Mouse (Mus musculus) heart, postnatal 0 days (tissue): ENCODE results near the gene Spock1. TPM values are rescaled to one million over a fixed set of nuclear protein-coding genes. Genes with fewer than 3 reads are reported as not detected.

Experiments used
- ATAC-seq: fragments of 200-750 bp; cut with Nextera tagmentation; 2 replicates; pipeline ENCODE4 v1.8.0; 2017; ENCODE audit warnings: low read depth, moderate number of reproducible peaks, moderate library complexity; ENCODE audit not compliant: insufficient read depth
- DNase-seq: peaks from one replicate; pipeline ENCODE4 v3.0.0-alpha.2; 2016; ENCODE audit warnings: low spot score
- H3K27ac ChIP-seq: fragments of 300-500 bp; sonication (generic); 2 replicates; pipeline ENCODE4 v1.5.1; 2014; ENCODE audit warnings: low read depth, mild to moderate bottlenecking
- H3K27me3 ChIP-seq: fragments of 300-500 bp; sonication (generic); 2 replicates; pipeline ENCODE4 v1.6.1; 2014; ENCODE audit warnings: low read length, mixed read lengths; ENCODE audit not compliant: control insufficient read depth, insufficient read depth
- H3K36me3 ChIP-seq: fragments of 300-500 bp; sonication (generic); replicated peaks from 2 replicates; pipeline ENCODE4 v1.6.1; 2014; ENCODE audit warnings: low read length, mixed read lengths; ENCODE audit not compliant: control insufficient read depth, insufficient read depth
- H3K4me1 ChIP-seq: fragments of 300-500 bp; sonication (generic); 2 replicates; pipeline ENCODE4 v1.6.1; 2014; ENCODE audit warnings: antibody characterized with exemption; ENCODE audit not compliant: control insufficient read depth, insufficient read depth
- H3K4me2 ChIP-seq: fragments of 300-500 bp; sonication (generic); 2 replicates; pipeline ENCODE4 v1.6.1; 2014; ENCODE audit warnings: low read depth, mild to moderate bottlenecking, low read length, moderate library complexity
- H3K4me3 ChIP-seq: fragments of 300-500 bp; sonication (generic); 2 replicates; pipeline ENCODE4 v1.5.1; 2014; ENCODE audit warnings: low read depth, low read length
- H3K9ac ChIP-seq: fragments of 300-500 bp; sonication (generic); replicated peaks from 2 replicates; pipeline ENCODE4 v1.6.1; 2014; ENCODE audit warnings: low read depth, low read length, mixed read lengths
- H3K9me3 ChIP-seq: fragments of 300-500 bp; sonication (generic); replicated peaks from 2 replicates; pipeline ENCODE4 v1.6.1; 2016; ENCODE audit warnings: low read length; ENCODE audit not compliant: control insufficient read depth
- CTCF ChIP-seq: IDR thresholded peaks from 2 replicates; pipeline ENCODE4 v1.5.1; 2016; ENCODE audit warnings: antibody characterized with exemption, control low read depth, low read depth
- EP300 ChIP-seq: IDR thresholded peaks from 2 replicates; pipeline ENCODE4 v1.6.1; 2016; ENCODE audit warnings: antibody characterized with exemption, low read depth
- WGBS: fragments of 180-500 bp; shearing (Covaris S2); extraction: QIAGEN DNeasy Blood & Tissue Kit; methylation state at CpG from one replicate; pipeline ENCODE4 v1.1.7; 2014; 5-methylcytosine and 5-hydroxymethylcytosine counted together
- polyA plus RNA-seq: library from polyadenylated mRNA; unstranded; fragments of >200 nt; fragmentation: Nextera tagmentation; extraction: Ambion mirVana; gene quantifications from 2 replicates; pipeline ENCODE4 v1.2.1, GENCODE M21; 2015
- total RNA-seq: library from RNA; depleted of rRNA; stranded (reverse); fragments of >200 nt; gene quantifications from 2 replicates; pipeline ENCODE4 v1.2.3, GENCODE M21; 2014; ENCODE audit warnings: low replicate concordance

Gene Spock1
- total and polyA plus RNA-seq, 2 experiments from 2014 or later = 0.20 to 0.23 TPM

GRCm38 (mm10) chr13:57619079-57619768 is 288.9 kb downstream of the Spock1 start:
- no peak for DNase-seq
- no peaks in the 10 kb centered on the region for H3K4me1 ChIP-seq
- no peak overlapping the region for H3K4me2 ChIP-seq
- no peaks in the 10 kb centered on the region for H3K9me3 ChIP-seq
- H3K27me3 ChIP-seq = no peaks in the 10 kb centered on the region
- WGBS = 45% methylated on average over 17 of the region's 17 CpGs
- no peaks in the 10 kb centered on the region for H3K36me3 ChIP-seq
- no peak for ATAC-seq
- H3K9ac ChIP-seq = no peak overlapping the region
- TF ChIP-seq EP300 (no peak), CTCF (no peak)
- H3K27ac ChIP-seq = no peak overlapping the region
- H3K4me3 ChIP-seq = no peak overlapping the region

DNA sequence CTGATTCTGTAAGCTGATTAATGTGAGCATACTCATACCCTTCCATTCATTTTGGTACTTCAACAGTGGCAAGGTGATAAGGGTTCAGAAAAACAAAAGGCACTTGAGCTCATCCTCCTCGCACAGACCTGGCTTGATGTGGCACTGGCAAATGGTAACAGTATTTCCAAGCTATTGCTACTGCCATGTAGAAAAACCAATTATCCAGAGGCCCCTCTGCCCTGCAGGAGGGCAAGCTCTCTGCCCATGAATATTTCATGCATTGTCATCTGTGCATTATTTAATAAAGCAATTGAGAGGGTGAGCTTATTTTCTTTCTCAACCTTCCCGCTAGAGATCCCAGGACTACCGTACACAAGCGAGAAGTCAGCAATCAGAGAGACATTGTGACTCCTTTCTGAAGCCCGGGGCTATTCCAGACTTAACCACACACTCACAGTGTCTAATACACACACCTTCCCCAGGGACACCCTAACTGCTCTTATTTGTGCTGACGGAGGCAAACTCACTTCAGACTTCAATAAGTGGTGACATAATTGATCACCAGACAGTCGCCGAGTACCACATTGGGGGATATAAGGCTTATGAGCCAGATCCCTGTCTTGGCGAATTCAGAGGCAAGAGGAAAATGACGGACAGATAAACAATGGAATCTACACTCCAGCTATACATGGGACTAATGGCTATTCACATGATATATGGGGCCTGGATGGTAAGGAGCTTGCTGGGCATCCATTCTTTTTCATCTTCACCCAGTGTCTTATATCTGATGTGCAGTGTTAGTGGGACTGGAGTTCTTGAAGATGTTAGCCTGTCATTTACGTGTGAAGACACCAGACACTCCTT is 296.6 kb downstream of the Spock1 start:
- no peaks in the 10 kb centered on the region for H3K4me1 ChIP-seq

DNA sequence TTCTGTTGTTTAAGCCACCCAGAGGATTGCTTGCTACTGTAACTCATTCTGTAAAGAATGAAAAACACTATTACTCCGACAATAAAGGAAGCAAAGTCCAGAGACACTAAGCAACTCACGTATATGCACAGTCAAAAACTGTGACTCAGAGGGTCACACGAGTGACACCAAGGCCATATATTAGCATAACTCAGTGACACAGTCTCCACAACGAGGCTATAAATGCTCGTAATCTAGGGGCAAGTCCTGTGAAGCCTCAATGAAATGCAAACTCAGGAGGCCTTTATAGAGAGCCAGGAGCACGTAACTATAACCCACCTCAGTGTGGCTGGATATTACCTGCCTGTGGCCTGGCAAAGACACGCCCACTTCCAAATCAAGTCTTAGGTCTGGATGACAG is 298.2 kb downstream of the Spock1 start:
- no peaks in the 10 kb centered on the region for H3K36me3 ChIP-seq
- no peaks in the 10 kb centered on the region for H3K4me1 ChIP-seq
- no peak for ATAC-seq
- no peak for DNase-seq
- H3K27ac ChIP-seq = no peak overlapping the region
- H3K4me2 ChIP-seq = no peak overlapping the region
- no peak overlapping the region for H3K4me3 ChIP-seq
- H3K9ac ChIP-seq = no peak overlapping the region
- H3K27me3 ChIP-seq = no peaks in the 10 kb centered on the region
- no peak for TF ChIP-seq EP300
- no peak for TF ChIP-seq CTCF
- H3K9me3 ChIP-seq = peaks cover 6% of the 10 kb centered on the region; the same call in 1 of the 2 replicates
- WGBS = 80% methylated on average over 7 of the region's 7 CpGs

More for the DNA sequence above, 296.6 kb downstream of the Spock1 start:
- H3K9me3 ChIP-seq = peaks cover 6% of the 10 kb centered on the region; the same call in 1 of the 2 replicates
- no peak for TF ChIP-seq CTCF
- no peak for TF ChIP-seq EP300
- no peaks in the 10 kb centered on the region for H3K27me3 ChIP-seq
- no peaks in the 10 kb centered on the region for H3K36me3 ChIP-seq
- DNase-seq (no peak), ATAC-seq (no peak)
- H3K4me3 ChIP-seq = no peak overlapping the region
- H3K4me2 ChIP-seq = no peak overlapping the region
- 79% methylated on average over 11 of the region's 11 CpGs for WGBS
- H3K9ac ChIP-seq = no peak overlapping the region
- H3K27ac ChIP-seq = no peak overlapping the region

DNA sequence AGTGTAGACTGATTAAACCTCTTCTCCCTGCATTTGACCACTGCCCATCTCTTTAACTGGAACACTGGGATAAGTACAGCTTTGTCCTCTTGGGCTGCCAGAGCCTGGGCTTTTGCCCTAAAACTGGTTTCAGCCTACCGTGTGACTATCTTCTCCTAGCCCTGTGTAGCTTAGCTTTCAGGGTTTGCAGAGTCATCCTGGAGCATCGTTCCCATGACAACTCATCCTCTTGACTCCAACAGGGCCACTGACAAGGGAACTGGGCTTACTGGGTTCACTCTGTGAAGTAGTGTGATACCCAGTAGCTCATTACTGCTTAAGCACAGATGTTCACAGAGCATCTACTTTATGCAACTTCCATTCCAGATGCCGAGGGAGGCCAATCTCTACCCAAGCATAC is 303.7 kb downstream of the Spock1 start:
- 74% methylated on average over 3 of the region's 3 CpGs for WGBS
- Histone ChIP-seq H3K9ac (no peak overlapping the region), H3K4me2 (no peak overlapping the region), H3K36me3 (no peaks in the 10 kb centered on the region), H3K27ac (no peak overlapping the region), H3K4me1 (no peaks in the 10 kb centered on the region), H3K9me3 (peaks cover 6% of the 10 kb centered on the region; the same call in 1 of the 2 replicates), H3K4me3 (no peak overlapping the region), H3K27me3 (no peaks in the 10 kb centered on the region)
- TF ChIP-seq EP300 (no peak), CTCF (no peak)
- ATAC-seq = no peak
- DNase-seq = no peak

GRCm38 (mm10) chr13:57603226-57603625 is 304.9 kb downstream of the Spock1 start:
- no peak overlapping the region for H3K4me3 ChIP-seq
- ATAC-seq (no peak), DNase-seq (no peak)
- H3K9me3 ChIP-seq = no peaks in the 10 kb centered on the region
- H3K9ac ChIP-seq = no peak overlapping the region
- H3K27ac ChIP-seq = no peak overlapping the region
- no peaks in the 10 kb centered on the region for H3K36me3 ChIP-seq
- 84% methylated on average over 8 of the region's 8 CpGs for WGBS
- no peaks in the 10 kb centered on the region for H3K27me3 ChIP-seq
- no peak for TF ChIP-seq EP300
- TF ChIP-seq CTCF = no peak
- no peak overlapping the region for H3K4me2 ChIP-seq
- H3K4me1 ChIP-seq = no peaks in the 10 kb centered on the region
